Comparison of ENCODE assay signal across 1 mouse cellular context in the genomic region with DNA sequence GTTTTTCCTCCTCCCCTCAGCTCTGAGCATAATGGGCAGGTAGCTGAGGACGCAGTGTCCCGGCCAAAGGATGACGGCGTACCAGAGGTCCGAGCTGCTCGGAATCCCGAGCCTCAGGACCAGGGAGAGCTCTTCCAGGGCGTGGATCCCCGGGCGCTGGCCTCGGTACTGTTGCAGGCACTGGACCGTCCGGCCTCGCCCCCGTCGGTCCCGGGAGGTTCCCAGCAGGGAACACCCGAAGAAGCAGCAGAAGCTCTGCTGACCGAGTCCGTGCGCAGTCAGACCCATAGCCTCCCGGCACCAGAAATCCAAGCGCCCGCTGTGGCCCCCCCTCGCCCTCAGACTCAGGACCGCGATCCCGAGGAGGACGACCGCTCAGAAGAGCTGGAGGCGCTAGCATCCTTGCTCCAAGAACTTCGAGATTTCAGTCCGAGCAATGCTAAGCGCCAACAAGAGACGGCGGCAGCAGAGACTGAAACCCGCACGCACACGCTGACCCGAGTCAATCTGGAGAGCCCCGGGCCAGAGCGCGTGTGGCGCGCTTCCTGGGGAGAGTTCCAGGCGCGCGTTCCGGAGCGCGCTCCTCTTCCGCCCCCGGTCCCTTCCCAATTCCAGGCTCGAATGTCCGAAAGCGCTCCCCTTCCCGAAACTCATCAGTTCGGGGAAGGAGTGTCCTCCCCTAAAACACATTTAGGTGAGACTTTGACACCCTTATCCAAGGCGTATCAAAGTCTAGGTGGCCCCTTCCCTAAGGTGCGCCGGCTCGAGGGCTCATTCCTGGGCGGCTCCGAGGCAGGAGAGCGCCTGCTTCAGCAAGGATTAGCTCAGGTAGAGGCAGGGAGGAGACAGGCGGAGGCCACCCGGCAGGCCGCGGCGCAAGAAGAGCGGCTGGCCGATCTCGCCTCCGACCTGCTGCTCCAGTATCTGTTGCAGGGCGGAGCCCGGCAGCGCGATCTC.
TF ChIP-seq lines count a peak whose summit lies in the region.

No protein-coding gene starts in this region.

TF ChIP-seq in ES-E14, 5 proteins besides CTCF, POLR2A, EP300 and RAD21 (continued from another document):
- no peak for TF ChIP-seq ZC3H11A (IDR thresholded peaks at IDR 0.05; ENCODE audit: borderline replicate concordance, low read depth, low read length)
- no peak for TF ChIP-seq MAFK (IDR thresholded peaks at IDR 0.05; ENCODE audit: insufficient read depth, low read depth, low read length)
- TF ChIP-seq ZNF384 (IDR thresholded peaks at IDR 0.05; ENCODE audit: low read depth, low read length): no peak
- no peak for TF ChIP-seq HCFC1 (IDR thresholded peaks at IDR 0.05; ENCODE audit: borderline replicate concordance, insufficient read depth, low read length)
